Mouse (Mus musculus) frontal cortex, postnatal 14 days (tissue): ENCODE data around the gene Klk13.
A peak's percentile ranks its signal among the peaks of the same experiment; 100 is the strongest.
"Not testable (repeated sequence)": the region's sequence is repeated elsewhere in the genome, so short reads cannot be mapped to it uniquely, and the experiment has no call there.

Source experiments
- DNase-seq, 2 experiments: peaks; one replicate each; pipeline ENCODE4 v3.0.0; 2022; ENCODE audit warnings: low spot score in 2 of 2

Gene Klk13

GRCm38 (mm10) chr7:43712267-43712666 lies at the start of gene Klk13:
TSS of gene Klk13 (plus strand) at chr7:43712567.
- DNase-seq: no peak

- no peak for DNase-seq
These were observed 49.6 kb upstream of the Klk13 start for GRCm38 (mm10) chr7:43662804-43663203.

- not testable (repeated sequence) for DNase-seq
These were observed 45.1 kb upstream of the Klk13 start for GRCm38 (mm10) chr7:43667221-43667620.

- DNase-seq: no peak
These were observed 43.8 kb upstream of the Klk13 start for GRCm38 (mm10) chr7:43668582-43668981.

GRCm38 (mm10) chr7:43671064-43671808 lies 41.1 kb upstream of the Klk13 start:
- no peak for DNase-seq

- DNase-seq: peak; percentile 87 to 91
These were observed 40.4 kb upstream of the Klk13 start, which contains the start of gene Ctu1 for GRCm38 (mm10) chr7:43671809-43672580. TSS of gene Ctu1 (plus strand) at chr7:43672016.

- no peak for DNase-seq
These were observed 39.6 kb upstream of the Klk13 start for GRCm38 (mm10) chr7:43672581-43673260.

- DNase-seq: no peak
These were observed 37.3 kb upstream of the Klk13 start for GRCm38 (mm10) chr7:43675091-43675490.

GRCm38 (mm10) chr7:43678517-43678916 lies 33.9 kb upstream of the Klk13 start:
- no peak for DNase-seq

- DNase-seq: peak in 1 of 2 experiments; percentile 63
These were observed 31.4 kb upstream of the Klk13 start for GRCm38 (mm10) chr7:43680960-43681359.

- not testable (repeated sequence) for DNase-seq
These were observed 29.9 kb upstream of the Klk13 start for GRCm38 (mm10) chr7:43682511-43682910.

- DNase-seq: no peak
These were observed 27.3 kb upstream of the Klk13 start for GRCm38 (mm10) chr7:43685088-43685487.

- DNase-seq: no peak
These were observed 22.2 kb upstream of the Klk13 start, which contains the start of gene Klk14 for GRCm38 (mm10) chr7:43690118-43690517. TSS of gene Klk14 (plus strand) at chr7:43690418.

- no peak for DNase-seq
These were observed 2.3 kb upstream of the Klk13 start for GRCm38 (mm10) chr7:43710031-43710430.

GRCm38 (mm10) chr7:43712917-43713316 lies 550 bp downstream of the Klk13 start:
- DNase-seq: no peak

- DNase-seq: no peak
These were observed 1.5 kb downstream of the Klk13 start for GRCm38 (mm10) chr7:43713741-43714351.

- no peak for DNase-seq
These were observed 35.4 kb downstream of the Klk13 start for GRCm38 (mm10) chr7:43747788-43748187.

GRCm38 (mm10) chr7:43752806-43753205 lies 40.4 kb downstream of the Klk13 start:
- no peak for DNase-seq

- no peak for DNase-seq
These were observed 54.1 kb downstream of the Klk13 start for GRCm38 (mm10) chr7:43766484-43766883.

- no peak for DNase-seq
These were observed 56.2 kb downstream of the Klk13 start, which contains the start of gene Klk12 for GRCm38 (mm10) chr7:43768597-43768996. TSS of gene Klk12 (plus strand) at chr7:43768897.

GRCm38 (mm10) chr7:43769636-43770035 lies 57.3 kb downstream of the Klk13 start:
- no peak for DNase-seq

GRCm38 (mm10) chr7:43770701-43771100 lies 58.3 kb downstream of the Klk13 start:
- DNase-seq: no peak
